Mouse (Mus musculus): ENCODE data around the gene Slc29a3.
A peak's percentile ranks its signal among the peaks of the same experiment; 100 is the strongest.
"Not testable (repeated sequence)": the region's sequence is repeated elsewhere in the genome, so short reads cannot be mapped to it uniquely, and the experiment has no call there.

Gene Slc29a3

GRCm38 (mm10) chr10:60723345-60723744 lies 29.2 kb downstream of the Slc29a3 start:
- peak; percentile 18 for DNase-seq

DNA sequence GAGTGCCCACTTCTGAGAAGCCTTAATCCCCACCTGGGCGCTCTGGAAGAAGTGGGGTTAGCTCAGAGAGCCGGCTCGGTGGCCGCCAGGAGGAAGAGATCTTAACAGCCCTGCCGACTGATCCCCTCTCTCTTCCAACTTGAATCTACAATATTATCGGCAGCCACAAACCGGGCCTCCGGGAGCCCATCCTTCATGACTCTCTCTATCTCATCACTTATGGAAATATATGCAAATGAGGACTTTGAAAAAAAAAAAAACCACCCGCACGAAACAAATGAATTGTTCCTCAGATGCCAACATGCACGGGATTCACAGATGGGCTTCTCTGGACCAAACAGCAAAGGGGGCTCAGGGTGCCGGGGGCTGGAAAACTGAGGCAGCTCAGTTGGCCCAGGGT lies 31.0 kb downstream of the Slc29a3 start:
- DNase-seq = no peak

GRCm38 (mm10) chr10:60720461-60720860 lies 32.1 kb downstream of the Slc29a3 start:
- DNase-seq = no peak

DNA sequence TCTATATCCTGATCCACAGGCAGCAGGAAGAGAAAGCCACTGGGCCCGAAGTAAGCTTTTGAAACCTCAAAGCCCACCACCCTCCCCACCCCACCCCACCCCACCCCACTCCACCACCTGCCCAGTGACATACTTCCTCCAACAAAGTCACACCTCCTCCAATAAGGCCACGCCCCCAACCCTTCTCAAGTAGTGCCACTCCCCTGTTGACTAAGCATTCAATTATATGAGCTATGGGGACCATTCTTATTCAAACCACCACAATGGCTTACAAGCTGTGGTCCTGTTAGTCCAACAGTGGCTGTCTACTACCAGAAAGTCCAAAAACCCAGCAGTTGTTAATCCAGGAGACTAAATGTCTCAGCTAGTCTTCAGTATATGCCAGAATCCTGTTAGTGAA lies 34.1 kb downstream of the Slc29a3 start:
- no peak for DNase-seq

DNA sequence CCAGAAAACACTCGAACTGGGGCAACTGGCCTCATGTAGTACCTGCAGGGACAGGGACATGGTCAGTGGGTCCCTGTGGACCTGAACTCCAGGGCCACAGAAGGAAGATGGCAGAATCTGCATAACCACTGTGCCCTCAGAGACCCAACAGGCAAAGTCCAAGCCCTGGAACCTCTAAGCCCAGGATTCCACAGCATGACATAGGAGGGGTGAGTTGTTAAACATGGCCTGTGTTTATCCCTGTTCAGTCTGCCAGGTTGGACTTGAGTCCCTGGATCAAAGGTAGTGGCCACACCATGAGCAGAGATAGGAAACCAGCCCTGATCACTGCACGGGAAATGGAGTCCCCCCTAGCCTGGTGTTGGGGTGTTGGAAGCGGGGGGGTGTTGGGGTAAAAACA lies 36.1 kb downstream of the Slc29a3 start:
- DNase-seq = no peak

DNA sequence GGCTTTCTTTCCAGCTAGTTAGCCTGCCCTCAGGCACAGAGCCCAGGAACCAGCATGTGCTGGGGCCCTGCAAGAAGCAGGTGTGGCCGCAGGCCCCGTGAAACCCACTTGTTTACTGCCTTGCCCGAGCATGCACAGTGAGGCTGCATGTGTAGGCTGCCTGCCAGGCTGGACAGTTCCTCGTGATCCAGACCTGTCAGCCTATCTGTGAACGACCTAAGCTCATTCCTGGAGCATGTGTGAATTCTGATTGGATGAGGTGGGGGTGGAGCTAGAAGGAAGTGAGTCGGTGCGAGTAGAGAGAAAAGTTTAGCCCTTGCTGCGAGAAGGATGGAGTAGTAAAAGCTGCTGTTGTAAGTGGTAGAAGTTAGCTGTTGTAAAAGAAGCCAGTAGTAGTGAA lies 40.3 kb downstream of the Slc29a3 start:
- not testable (repeated sequence) for DNase-seq

DNA sequence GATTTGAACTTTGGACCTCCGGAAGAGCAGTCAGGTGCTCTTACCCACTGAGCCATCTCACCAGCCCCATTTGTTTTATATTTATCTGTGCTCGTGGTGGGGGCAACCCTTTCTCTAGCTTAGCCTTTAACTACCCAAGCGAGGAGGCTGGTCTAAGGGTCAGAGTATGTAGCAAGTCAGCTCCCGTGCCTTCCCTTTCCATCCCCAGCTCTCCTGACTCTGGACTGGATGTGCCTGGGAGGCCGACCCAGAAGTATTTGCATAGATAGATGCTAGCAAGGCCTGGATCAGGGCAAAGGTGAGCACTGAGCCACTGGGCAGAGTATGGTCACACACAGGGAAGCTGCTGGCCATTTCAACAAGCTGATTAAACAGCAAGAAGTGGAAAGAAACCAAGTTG lies 43.8 kb downstream of the Slc29a3 start:
- no peak for DNase-seq

- no peak for DNase-seq
Observed at GRCm38 (mm10) chr10:60706268-60706667, 46.3 kb downstream of the Slc29a3 start.

DNA sequence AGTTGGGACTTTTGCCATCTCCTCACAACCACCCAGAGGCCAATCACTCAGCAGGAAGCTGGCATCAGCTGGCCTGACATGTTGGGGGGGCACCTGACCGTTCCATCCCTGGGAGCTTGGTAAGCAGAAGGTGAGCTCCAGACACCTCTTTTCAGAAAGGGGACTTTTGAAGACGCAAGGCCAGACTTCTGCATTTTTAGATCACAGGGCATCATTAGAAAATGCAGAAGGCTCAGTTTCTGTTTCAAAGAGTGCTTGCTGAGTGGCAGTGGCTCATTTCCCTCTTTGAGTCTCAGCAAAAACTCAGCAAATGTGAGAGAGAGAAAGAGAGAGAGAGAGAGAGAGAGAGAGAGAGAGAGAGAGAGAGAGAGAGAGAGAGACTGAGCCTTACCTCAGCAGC lies 47.5 kb downstream of the Slc29a3 start:
- DNase-seq = no peak

- no peak for DNase-seq
Observed at GRCm38 (mm10) chr10:60697775-60698174, 54.8 kb downstream of the Slc29a3 start.

DNA sequence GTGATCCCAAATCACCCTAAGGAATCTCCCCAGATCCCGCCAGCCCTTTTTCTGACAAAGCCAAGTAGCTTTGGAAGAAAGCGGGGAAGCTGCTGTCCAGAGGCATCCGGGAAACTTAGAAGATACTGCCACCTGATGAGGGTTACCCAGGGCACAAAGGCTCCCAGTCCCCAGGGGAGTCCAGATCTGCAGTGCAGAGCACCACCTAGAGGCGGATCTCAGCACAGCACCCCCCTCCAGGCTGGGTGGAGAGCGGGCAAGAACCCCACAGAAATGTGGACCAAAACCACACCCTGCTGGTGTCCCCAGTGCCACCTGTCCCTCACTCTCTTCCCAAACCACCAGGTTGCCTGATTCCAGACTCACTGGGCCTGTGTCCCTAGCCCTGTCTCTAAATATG lies 55.6 kb downstream of the Slc29a3 start:
- peak; percentile 73 for DNase-seq

GRCm38 (mm10) chr10:60696390-60696789 lies 56.2 kb downstream of the Slc29a3 start, which contains the start of gene Cdh23:
Gene Cdh23, minus strand, starts transcription at chr10:60696490.
- DNase-seq = no peak

DNA sequence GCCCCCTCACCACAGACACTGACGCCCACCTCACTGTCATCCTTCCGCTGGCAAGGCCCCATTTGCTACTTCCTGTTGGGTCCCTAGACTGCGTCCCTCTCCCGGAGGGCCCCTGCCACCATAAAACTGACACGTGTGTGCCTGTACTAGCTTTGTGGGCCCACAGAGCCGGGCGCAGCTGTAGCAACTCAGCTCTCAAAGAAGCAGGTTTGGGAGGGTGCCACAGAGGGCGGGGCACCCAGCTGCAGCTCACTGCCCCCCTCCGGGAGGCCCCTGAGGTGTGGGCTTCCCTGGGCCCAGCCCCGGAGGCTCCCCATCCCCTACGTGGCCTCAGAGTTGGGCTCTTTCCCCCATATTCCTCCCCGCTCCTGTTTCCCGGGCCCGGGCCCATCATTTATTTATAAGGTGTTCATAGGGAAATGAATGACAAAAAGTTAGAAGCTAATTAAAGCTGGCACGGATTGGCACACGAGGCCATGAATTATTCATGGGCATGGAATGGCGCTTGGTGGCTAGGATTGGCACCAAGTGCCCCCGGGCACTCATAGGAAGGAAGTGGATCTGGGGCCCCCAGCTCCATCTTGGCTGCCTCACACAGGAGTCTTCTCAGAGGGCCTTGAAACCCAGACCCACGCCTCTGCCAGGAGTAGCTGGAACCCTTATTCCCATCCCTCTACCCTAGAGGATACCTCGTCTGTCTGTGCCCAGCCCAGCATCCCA lies 60.8 kb downstream of the Slc29a3 start:
- no peak for DNase-seq

GRCm38 (mm10) chr10:60690960-60691359 lies 61.6 kb downstream of the Slc29a3 start:
- DNase-seq = peak; percentile 65

DNA sequence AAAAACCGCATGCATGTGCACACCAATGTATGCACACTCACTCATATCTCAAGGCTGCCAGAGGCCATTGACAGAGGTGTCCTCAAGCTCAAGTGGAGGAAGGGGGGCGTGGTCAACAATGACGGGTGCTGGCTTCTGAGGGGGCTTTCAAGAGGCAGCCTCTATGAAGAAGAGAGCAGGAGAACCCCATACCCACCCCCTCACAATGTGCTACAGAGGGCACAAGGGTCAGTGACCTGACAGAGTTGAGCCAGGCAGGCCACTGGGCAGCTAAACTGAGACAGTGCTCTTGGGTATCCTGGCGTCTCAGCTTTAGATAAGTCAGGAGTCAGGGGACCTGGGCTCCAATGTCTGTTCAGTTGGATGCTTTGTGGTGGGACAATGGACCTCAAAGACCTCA lies 63.2 kb downstream of the Slc29a3 start:
- DNase-seq = no peak

GRCm38 (mm10) chr10:60687011-60687776 lies 65.4 kb downstream of the Slc29a3 start:
- DNase-seq = peak; percentile 59

DNA sequence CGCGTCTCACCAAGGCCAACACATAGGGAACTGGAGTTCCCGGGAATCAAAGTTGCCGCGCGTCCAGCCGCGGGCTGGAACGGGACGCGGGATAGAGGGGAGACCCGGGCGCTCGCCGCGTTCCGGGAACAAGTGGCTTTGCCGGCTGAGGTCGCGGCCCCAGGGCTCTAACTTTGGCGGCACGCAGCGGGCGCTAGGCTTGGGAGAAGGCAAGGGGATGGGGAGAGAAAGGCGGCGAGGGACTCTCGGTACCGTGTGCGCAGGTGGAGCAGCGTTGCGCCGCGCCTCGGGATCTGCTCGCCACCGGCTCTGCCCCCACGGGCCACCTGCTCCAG lies 66.0 kb downstream of the Slc29a3 start:
- DNase-seq = no peak

GRCm38 (mm10) chr10:60685764-60686640 lies 66.6 kb downstream of the Slc29a3 start:
- DNase-seq = no peak

- DNase-seq = no peak
Observed at GRCm38 (mm10) chr10:60678926-60679325, 73.7 kb downstream of the Slc29a3 start.

- DNase-seq = no peak
Observed at GRCm38 (mm10) chr10:60677319-60677718, 75.3 kb downstream of the Slc29a3 start.

GRCm38 (mm10) chr10:60670166-60670565 lies 82.4 kb downstream of the Slc29a3 start:
- no peak for DNase-seq

DNA sequence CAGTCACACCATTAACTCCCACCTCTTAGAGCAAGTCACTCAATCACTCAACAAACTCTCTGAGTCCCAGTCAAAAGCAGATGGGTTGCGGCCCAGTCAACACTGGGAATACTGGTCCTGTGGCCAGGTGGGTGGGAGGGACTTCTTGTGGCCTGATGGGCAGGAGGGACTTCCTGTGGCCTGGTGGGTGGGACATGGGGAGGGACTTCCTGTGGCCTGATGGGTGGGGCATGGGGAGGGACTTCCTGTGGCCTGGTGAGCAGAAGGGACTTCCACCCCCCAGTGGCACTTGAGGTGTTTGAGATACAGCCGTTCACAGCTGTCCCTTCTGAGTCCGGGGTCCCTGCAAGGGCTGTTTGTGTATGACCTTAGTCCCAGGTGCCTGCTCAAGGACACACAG lies 84.0 kb downstream of the Slc29a3 start:
- DNase-seq = no peak
